Mouse (Mus musculus) neural tube, embryonic 15.5 days (tissue): Measurements from ENCODE around the gene Gmpr. TPM values are rescaled to one million over a fixed set of nuclear protein-coding genes. Genes with fewer than 3 reads are reported as not detected.
A peak's percentile ranks its signal among the peaks of the same experiment; 100 is the strongest.

Source experiments
- ATAC-seq: fragments of 200-750 bp; cut with Nextera tagmentation; 2 replicates; pipeline ENCODE4 v1.8.0; 2017; ENCODE audit warnings: mild to moderate bottlenecking, moderate TSS enrichment, moderate library complexity; ENCODE audit not compliant: low FRiP score
- H3K27ac ChIP-seq: fragments of 300-500 bp; sonication (generic); replicated peaks from 2 replicates; pipeline ENCODE4 v1.5.1; 2015; ENCODE audit warnings: mild to moderate bottlenecking, inconsistent platforms
- H3K27me3 ChIP-seq: fragments of 300-500 bp; sonication (generic); replicated peaks from 2 replicates; pipeline ENCODE4 v1.6.1; 2015; ENCODE audit warnings: inconsistent platforms
- H3K36me3 ChIP-seq: fragments of 300-500 bp; sonication (generic); 2 replicates; pipeline ENCODE4 v1.6.1; 2015; ENCODE audit warnings: inconsistent platforms
- H3K4me1 ChIP-seq: fragments of 300-500 bp; sonication (generic); 2 replicates; pipeline ENCODE4 v1.6.1; 2015; ENCODE audit warnings: inconsistent platforms
- H3K4me2 ChIP-seq: fragments of 300-500 bp; sonication (generic); 2 replicates; pipeline ENCODE4 v1.6.1; 2015; ENCODE audit warnings: inconsistent platforms, mild to moderate bottlenecking, moderate library complexity
- H3K4me3 ChIP-seq: fragments of 300-500 bp; sonication (generic); replicated peaks from 2 replicates; pipeline ENCODE4 v1.5.1; 2015; ENCODE audit warnings: mild to moderate bottlenecking, inconsistent platforms
- H3K9ac ChIP-seq: fragments of 300-500 bp; sonication (generic); replicated peaks from 2 replicates; pipeline ENCODE4 v1.6.1; 2015; ENCODE audit warnings: mild to moderate bottlenecking, inconsistent platforms
- H3K9me3 ChIP-seq: fragments of 300-500 bp; sonication (generic); replicated peaks from 2 replicates; pipeline ENCODE4 v1.6.1; 2016; ENCODE audit warnings: inconsistent platforms
- WGBS: fragments of 180-500 bp; shearing (Covaris S2); methylation state at CpG from one replicate; pipeline ENCODE4 v1.1.7; 2015; ENCODE audit warnings: mixed read lengths; 5-methylcytosine and 5-hydroxymethylcytosine counted together
- polyA plus RNA-seq: library from polyadenylated mRNA; unstranded; fragments of >200 nt; fragmentation: Nextera tagmentation; extraction: Ambion mirVana; gene quantifications from 2 replicates; pipeline ENCODE4 v1.2.1, GENCODE M21; 2015

Gene Gmpr
- polyA plus RNA-seq, 1 experiment from 2014 or later, result 49.8 TPM

DNA sequence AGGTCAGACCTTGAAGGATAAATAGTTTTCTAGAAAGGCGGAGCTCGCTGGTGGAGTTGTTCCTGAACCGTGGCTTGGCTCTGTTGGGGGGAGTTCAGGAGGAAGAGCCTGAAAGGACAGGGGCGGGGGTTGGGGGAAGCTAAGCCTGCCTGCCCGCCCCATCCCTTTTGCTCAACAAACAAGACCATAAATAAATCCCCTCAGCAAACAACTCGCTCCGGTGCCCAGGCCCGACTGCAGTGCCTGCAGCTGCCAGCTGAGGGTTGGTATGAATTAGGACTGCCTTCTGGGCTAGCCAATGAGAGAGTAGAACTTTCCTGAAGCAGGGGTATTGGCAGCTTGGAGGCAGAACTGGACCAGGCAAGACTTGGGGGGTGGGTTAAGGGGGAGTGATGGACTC lies 1.3 kb downstream of the Gmpr start:
- H3K9me3 ChIP-seq, result no peaks in the 10 kb centered on the region
- H3K4me1 ChIP-seq, result peaks cover 30% of the 10 kb centered on the region
- WGBS, result 4% methylated on average over 8 of the region's 8 CpGs
- H3K4me3 ChIP-seq, result peak overlapping the region; percentile 49
- H3K4me2 ChIP-seq, result peak overlapping the region; percentile 74
- ATAC-seq, result peak; percentile 52
- peak overlapping the region; percentile 75 for H3K27ac ChIP-seq
- H3K36me3 ChIP-seq, result no peaks in the 10 kb centered on the region
- peak overlapping the region; percentile 57 for H3K9ac ChIP-seq
- H3K27me3 ChIP-seq, result no peaks in the 10 kb centered on the region

DNA sequence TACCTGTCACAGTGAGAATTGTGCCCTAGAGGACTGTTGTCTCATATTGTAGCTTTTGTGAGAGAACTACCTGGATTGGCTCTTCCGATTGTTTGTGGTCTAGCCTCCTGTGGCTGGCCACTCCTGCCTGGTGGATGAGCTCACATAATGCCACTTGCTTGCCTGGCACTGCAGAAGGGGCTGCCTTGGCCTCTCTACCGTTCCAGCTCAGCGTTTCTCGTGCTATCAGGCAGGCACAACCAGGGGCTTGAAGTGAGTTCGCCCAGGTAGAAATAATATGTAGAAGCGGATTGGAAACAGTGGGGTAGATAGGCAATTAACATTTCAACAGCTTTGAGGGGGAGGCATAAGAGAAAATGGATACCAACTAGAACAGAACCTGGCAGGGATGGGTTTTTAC lies 2.1 kb downstream of the Gmpr start:
- no peak for ATAC-seq
- 58% methylated on average over 6 of the region's 6 CpGs for WGBS
- Histone ChIP-seq H3K9ac (no peak overlapping the region), H3K4me1 (peaks cover 30% of the 10 kb centered on the region), H3K27ac (no peak overlapping the region), H3K4me2 (peak overlapping the region; percentile 74), H3K36me3 (no peaks in the 10 kb centered on the region), H3K4me3 (no peak overlapping the region), H3K27me3 (no peaks in the 10 kb centered on the region), H3K9me3 (no peaks in the 10 kb centered on the region)

DNA sequence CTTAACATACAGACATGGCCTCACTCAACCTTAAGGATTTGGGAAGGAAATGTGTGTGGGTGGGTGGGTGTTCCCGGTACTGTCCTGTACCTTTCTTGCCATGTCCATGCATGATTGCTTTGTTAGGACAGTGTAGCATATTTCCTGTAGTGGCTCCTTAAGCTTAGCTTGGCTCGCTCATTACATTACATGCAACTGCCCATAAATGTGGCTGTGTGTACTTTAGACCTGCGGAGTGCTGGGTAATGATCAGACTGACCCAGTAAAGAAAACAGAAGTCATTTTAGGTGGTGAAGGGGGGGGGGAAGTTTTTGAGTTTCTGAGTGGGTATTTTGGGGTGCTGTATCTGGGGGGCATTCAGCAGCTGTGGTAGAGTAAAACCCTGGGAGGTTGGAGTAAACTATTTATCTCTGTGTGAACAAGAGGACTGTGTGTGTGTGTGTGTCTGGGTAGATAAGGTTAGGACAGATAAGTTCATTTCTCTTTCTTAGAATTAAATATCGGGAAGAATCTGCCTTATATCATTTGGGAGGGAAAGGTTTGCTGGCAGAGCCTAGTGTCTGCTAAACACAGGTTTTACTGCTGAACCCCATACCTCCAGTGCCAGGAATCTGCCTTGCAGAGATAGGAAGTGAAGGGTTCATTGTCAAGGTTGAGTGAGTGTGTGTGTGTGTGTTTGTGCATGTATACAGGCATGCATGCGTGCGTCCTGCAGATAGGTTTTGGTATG lies 4.6 kb downstream of the Gmpr start:
- Histone ChIP-seq H3K27ac (no peak overlapping the region), H3K9me3 (no peaks in the 10 kb centered on the region), H3K4me3 (no peak overlapping the region), H3K4me1 (peaks cover 53% of the 10 kb centered on the region), H3K27me3 (no peaks in the 10 kb centered on the region), H3K4me2 (no peak overlapping the region), H3K9ac (no peak overlapping the region), H3K36me3 (no peaks in the 10 kb centered on the region)
- WGBS, result 87% methylated on average over 6 of the region's 6 CpGs
- ATAC-seq, result no peak

DNA sequence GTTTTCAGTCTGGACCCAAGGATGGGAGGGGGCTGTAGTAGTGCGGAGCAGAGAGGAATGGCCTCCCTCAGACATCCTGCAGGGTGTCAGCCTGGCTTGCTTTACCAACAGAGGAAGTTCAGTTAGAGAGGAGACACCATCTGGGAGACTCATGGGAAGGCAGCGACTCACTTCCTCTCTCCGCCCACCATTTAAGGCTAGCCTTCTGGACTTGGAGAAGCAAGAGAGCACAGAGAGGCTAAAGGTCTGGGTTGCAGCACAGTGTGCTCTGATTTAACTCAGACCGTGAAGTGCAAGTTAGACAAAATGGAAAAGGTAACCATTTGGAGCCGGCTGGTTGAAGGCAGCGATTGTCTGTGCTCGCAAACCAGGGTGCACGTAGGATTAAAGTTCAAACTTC lies 5.3 kb downstream of the Gmpr start:
- Histone ChIP-seq H3K27ac (no peak overlapping the region), H3K27me3 (no peaks in the 10 kb centered on the region), H3K4me3 (no peak overlapping the region), H3K4me1 (peaks cover 60% of the 10 kb centered on the region), H3K9me3 (no peaks in the 10 kb centered on the region), H3K36me3 (no peaks in the 10 kb centered on the region), H3K4me2 (no peak overlapping the region), H3K9ac (no peak overlapping the region)
- no peak for ATAC-seq
- 88% methylated on average over 8 of the region's 8 CpGs for WGBS

DNA sequence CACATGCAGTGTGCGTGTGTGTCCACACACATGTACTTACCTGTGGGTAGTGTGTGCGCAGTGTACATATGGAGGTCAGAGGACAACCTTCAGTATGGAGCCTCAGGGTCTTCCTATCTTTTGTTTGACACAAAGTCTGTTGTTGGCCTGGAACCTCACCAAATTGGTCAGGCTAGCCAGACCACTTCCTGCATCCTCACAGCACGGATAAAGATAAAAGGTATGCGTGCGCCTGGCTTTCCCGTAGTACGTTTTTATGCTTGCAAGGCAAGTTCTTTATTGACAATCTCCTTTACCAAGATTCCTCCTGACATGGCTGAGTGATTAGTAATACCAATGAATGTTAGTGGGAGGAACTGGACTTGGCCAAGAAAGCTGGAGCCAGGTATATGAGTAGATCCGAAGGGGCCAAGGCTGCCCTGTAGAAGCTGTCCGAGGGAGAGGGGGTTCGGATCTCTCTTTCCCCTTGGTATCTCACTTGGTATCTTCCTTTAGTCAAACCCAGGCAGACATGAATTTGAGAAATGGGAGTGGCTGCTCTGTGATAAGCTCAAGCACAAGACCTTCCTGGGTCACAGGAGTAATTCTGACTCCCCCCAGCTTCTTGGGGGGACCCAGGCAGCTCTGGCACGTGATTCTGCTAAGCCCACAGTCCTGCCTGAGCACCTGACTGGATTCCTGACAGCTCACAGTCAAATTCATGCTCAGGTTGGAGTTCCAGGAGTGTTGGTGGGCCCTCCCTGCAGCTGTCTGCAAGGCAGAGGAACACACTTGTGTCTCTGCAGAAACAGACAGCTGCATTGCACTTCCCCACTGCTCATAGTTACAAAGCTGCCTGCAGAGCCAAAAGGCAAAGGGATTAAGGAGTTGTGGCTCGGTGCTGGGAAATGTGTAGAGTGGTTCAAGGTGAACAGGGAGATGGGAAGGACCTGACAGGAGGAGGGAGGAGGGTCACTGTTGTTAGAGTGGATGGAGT lies 6.1 kb downstream of the Gmpr start:
- Histone ChIP-seq H3K4me3 (no peak overlapping the region), H3K9ac (no peak overlapping the region), H3K27ac (no peak overlapping the region), H3K36me3 (no peaks in the 10 kb centered on the region), H3K27me3 (no peaks in the 10 kb centered on the region), H3K4me2 (no peak overlapping the region), H3K9me3 (no peaks in the 10 kb centered on the region), H3K4me1 (peaks cover 57% of the 10 kb centered on the region)
- no peak for ATAC-seq
- WGBS, result 85% methylated on average over 12 of the region's 12 CpGs

DNA sequence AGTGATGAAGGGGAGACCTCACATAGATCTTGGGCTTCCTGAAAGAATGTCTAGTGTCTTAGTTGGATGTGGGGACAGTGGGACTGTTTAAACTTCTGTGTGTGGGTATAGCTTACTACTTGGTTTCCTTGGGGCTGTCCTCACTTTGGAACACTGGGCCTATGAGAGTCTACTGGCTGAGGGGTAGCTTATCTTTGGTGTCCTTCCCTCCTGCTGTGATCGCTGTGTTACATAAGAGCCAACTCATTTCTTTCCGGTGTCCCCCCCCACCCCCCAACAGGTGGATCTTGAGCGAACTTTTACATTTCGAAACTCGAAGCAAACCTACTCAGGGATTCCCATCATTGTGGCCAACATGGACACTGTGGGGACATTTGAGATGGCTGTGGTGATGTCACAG lies 6.9 kb downstream of the Gmpr start:
- Histone ChIP-seq H3K9ac (no peak overlapping the region), H3K4me1 (peaks cover 50% of the 10 kb centered on the region), H3K27me3 (no peaks in the 10 kb centered on the region), H3K27ac (no peak overlapping the region), H3K36me3 (no peaks in the 10 kb centered on the region), H3K4me2 (no peak overlapping the region), H3K4me3 (no peak overlapping the region), H3K9me3 (no peaks in the 10 kb centered on the region)
- WGBS, result 95% methylated on average over 5 of the region's 5 CpGs
- ATAC-seq, result no peak

DNA sequence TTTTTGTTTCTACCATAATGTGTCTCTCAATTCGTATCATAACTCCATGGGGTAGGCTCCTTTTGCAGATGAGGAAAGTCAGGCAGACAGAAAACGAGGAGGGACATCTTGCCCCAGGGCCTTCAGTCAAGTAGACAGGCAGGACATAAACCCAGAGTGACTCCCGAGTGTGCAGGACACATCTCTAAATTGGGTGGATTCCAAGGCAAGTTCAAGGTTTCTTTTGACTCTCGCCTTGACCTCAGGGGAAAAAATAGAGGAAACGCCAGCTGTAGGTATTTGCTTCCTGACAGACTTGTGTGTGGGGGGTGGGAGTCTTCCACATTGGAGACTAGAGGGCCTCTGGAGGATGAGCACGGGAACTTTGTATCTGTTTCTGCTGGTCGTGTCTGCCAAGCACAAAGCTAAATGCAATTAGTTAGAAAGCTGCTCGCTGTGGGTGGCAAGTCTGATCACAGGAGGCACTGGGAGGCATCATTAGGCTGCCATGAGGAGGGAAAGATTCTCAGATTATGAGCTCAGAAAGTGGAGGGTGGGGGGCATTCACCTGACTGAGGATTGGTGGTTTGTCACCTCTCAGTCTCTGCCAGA lies 7.7 kb downstream of the Gmpr start:
- H3K9me3 ChIP-seq, result no peaks in the 10 kb centered on the region

DNA sequence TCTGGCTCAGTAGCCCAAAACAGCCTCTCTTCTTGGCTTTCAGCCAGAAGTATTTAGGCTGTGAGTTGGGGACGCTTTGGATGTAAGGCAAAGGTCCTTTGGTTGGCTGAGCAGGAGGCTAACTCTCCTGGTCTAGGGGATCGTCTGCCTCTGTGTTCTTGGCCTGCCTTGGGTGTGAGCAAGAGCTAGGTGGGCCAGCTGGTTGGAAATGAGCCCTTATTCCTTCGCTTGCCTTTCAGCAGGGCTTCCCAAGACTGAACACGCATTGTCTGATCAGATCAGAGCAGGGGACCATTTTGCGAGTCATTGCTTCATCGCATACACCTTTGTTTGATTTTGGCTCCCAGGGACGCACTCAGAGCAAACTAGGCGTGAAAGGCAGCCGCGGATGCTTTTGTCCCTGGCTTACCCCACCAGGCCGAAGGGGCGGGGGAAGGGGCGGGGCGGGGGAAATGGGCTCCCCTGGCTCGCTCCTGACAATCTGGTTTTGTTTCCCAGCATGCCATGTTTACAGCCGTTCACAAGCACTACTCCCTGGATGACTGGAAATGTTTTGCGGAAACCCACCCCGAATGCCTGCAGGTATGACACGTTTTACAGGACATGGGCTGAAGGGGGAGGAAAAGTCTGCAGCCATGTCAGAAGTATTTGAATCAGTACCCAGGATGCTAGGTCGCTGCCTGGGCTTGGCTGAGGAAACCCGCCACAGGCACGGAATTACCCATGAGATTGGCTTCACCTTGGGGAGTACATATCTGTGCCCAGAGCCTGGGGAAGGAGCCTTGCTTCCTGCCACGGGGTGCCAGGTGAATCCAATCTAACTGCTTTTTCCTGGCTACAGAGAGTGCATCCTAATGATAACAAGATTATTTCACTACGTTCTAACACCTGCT lies 9.5 kb downstream of the Gmpr start:
- Histone ChIP-seq H3K9ac (peak overlapping the region; percentile 36), H3K4me3 (peak overlapping the region; percentile 30), H3K27ac (peak overlapping the region; percentile 79), H3K9me3 (no peaks in the 10 kb centered on the region), H3K4me2 (peak overlapping the region; percentile 58), H3K27me3 (no peaks in the 10 kb centered on the region), H3K36me3 (no peaks in the 10 kb centered on the region), H3K4me1 (peaks cover 43% of the 10 kb centered on the region)
- 5% methylated on average over 24 of the region's 24 CpGs for WGBS
- peak; percentile 70 for ATAC-seq

More for the DNA sequence above, 7.7 kb downstream of the Gmpr start:
- H3K27ac ChIP-seq, result 0 out of 2 replicates have a peak overlapping the region, but pooled peaks have one; percentile 15
- H3K9ac ChIP-seq, result no peak overlapping the region
- no peak overlapping the region for H3K4me3 ChIP-seq
- 41% methylated on average over 8 of the region's 8 CpGs for WGBS
- H3K4me1 ChIP-seq, result peaks cover 43% of the 10 kb centered on the region
- H3K27me3 ChIP-seq, result no peaks in the 10 kb centered on the region
- H3K36me3 ChIP-seq, result no peaks in the 10 kb centered on the region
- H3K4me2 ChIP-seq, result no peak overlapping the region
- ATAC-seq, result no peak

DNA sequence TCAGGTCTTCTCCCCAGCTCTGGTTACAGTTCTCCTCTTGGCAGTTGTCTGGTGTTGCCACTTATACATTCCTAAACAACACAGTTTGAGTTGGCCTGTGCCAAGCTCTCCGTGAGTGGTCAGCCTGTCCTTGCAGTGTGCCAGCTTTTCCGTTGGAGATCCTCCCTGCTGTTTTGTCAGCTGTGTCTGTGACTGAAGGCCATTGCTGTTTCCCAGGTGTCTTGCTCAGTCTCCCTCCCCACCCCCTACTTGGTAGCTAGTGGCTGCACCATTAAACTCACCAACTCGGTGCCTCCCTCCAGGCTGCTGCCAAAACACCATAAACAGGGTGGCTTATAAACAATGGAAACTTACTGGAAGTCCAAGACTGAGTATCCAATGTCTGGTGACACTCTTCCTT lies 17.1 kb downstream of the Gmpr start:
- WGBS, result 38% methylated on average over 3 of the region's 3 CpGs

DNA sequence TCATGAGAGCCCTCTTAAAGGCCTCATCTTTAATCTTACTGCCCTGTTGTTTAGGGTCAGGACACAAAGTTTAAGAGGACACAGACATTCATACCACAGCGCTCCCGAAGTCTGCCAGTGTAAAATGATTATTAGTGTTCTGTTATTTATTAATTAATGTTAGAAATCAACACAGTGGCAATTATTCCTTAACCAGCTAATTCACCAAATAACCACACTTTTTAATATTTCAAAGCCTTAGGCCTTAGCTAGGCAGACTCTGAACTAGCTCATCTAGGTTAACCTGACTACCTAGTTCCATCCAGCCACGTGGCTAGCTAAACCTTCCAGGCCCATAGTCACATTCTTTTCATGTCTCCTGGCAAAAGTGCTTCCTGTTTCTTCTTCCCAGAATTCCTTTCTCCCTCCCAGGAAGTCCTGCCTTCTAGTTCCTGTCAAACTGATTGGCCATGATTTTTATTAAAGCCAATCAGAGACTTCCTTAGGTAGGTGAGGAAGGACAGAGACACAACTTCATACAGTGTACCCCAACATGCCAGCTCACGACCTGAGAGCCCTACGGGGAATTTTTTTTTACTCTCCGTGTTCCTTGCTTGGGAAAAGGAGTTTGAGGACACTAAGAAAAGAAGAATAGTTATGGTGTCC lies 17.7 kb downstream of the Gmpr start:
- Histone ChIP-seq H3K4me1 (peaks cover 9% of the 10 kb centered on the region), H3K4me2 (no peak overlapping the region), H3K4me3 (no peak overlapping the region), H3K9me3 (no peaks in the 10 kb centered on the region), H3K27ac (no peak overlapping the region), H3K36me3 (peaks cover 9% of the 10 kb centered on the region; the same call in 1 of the 2 replicates), H3K27me3 (no peaks in the 10 kb centered on the region), H3K9ac (no peak overlapping the region)
- no peak for ATAC-seq
- WGBS, result 92% methylated on average over 6 of the region's 6 CpGs

More for the DNA sequence above, 17.1 kb downstream of the Gmpr start:
- Histone ChIP-seq H3K27ac (no peak overlapping the region), H3K36me3 (peaks cover 9% of the 10 kb centered on the region; the same call in 1 of the 2 replicates), H3K4me1 (peaks cover 9% of the 10 kb centered on the region), H3K27me3 (no peaks in the 10 kb centered on the region), H3K9me3 (no peaks in the 10 kb centered on the region), H3K9ac (no peak overlapping the region), H3K4me2 (no peak overlapping the region), H3K4me3 (no peak overlapping the region)
- ATAC-seq, result no peak
